Mouse (Mus musculus): ENCODE measurements around the gene Arhgap31.

Gene Arhgap31

GRCm38 (mm10) chr16:38712581-38713403 is at the start of gene Arhgap31:
TSS of gene Arhgap31 (minus strand) at chr16:38713274.
- DNase-seq (ENCODE audit: low read depth, low spot score): peak; percentile 84

GRCm38 (mm10) chr16:38762401-38762800 is 49.3 kb upstream of the Arhgap31 start:
- no peak for DNase-seq (ENCODE audit: low read depth, low spot score)

GRCm38 (mm10) chr16:38761972-38762371 is 48.9 kb upstream of the Arhgap31 start:
- DNase-seq (ENCODE audit: low read depth, low spot score): no peak

- no peak for DNase-seq (ENCODE audit: low read depth, low spot score)
These were observed 47.8 kb upstream of the Arhgap31 start for GRCm38 (mm10) chr16:38760834-38761375.

- no peak for DNase-seq (ENCODE audit: low read depth, low spot score)
These were observed 47.2 kb upstream of the Arhgap31 start for GRCm38 (mm10) chr16:38760239-38760638.

- DNase-seq (ENCODE audit: low read depth, low spot score): no peak
These were observed 45.2 kb upstream of the Arhgap31 start for GRCm38 (mm10) chr16:38758104-38758861.

GRCm38 (mm10) chr16:38757626-38758025 is 44.6 kb upstream of the Arhgap31 start:
- no peak for DNase-seq (ENCODE audit: low read depth, low spot score)

- DNase-seq (ENCODE audit: low read depth, low spot score): no peak
These were observed 43.5 kb upstream of the Arhgap31 start for GRCm38 (mm10) chr16:38756572-38756971.

- DNase-seq (ENCODE audit: low read depth, low spot score): no peak
These were observed 43.1 kb upstream of the Arhgap31 start for GRCm38 (mm10) chr16:38756177-38756503.

- no peak for DNase-seq (ENCODE audit: low read depth, low spot score)
These were observed 42.5 kb upstream of the Arhgap31 start for GRCm38 (mm10) chr16:38755452-38756176.

GRCm38 (mm10) chr16:38753631-38754030 is 40.6 kb upstream of the Arhgap31 start:
- DNase-seq (ENCODE audit: low read depth, low spot score): no peak

- no peak for DNase-seq (ENCODE audit: low read depth, low spot score)
These were observed 37.7 kb upstream of the Arhgap31 start for GRCm38 (mm10) chr16:38750803-38751202.

GRCm38 (mm10) chr16:38743941-38744673 is 31.0 kb upstream of the Arhgap31 start:
- no peak for DNase-seq (ENCODE audit: low read depth, low spot score)

GRCm38 (mm10) chr16:38742659-38743131 is 29.6 kb upstream of the Arhgap31 start:
- DNase-seq (ENCODE audit: low read depth, low spot score): no peak

- DNase-seq (ENCODE audit: low read depth, low spot score): peak; percentile 25
These were observed 29.1 kb upstream of the Arhgap31 start, which contains the start of gene B4galt4 for GRCm38 (mm10) chr16:38742113-38742658. TSS of gene B4galt4 (plus strand) at chr16:38742264.

- DNase-seq (ENCODE audit: low read depth, low spot score): no peak
These were observed 28.3 kb upstream of the Arhgap31 start for GRCm38 (mm10) chr16:38741204-38741903.

GRCm38 (mm10) chr16:38730921-38731320 is 17.8 kb upstream of the Arhgap31 start:
- no peak for DNase-seq (ENCODE audit: low read depth, low spot score)

GRCm38 (mm10) chr16:38729610-38730288 is 16.7 kb upstream of the Arhgap31 start:
- DNase-seq (ENCODE audit: low read depth, low spot score): no peak

GRCm38 (mm10) chr16:38729139-38729538 is 16.1 kb upstream of the Arhgap31 start:
- DNase-seq (ENCODE audit: low read depth, low spot score): no peak
